Mouse (Mus musculus): ENCODE results near the gene Lin28b.

- no peak for TF ChIP-seq EP300 (IDR thresholded peaks at IDR 0.05; ENCODE audit: insufficient read depth, low read depth, low read length)
- TF ChIP-seq CTCF (IDR thresholded peaks at IDR 0.05; ENCODE audit: low read depth, low read length), result no peak
Observed at GRCm38 (mm10) chr10:45483210-45483609, 3.0 kb downstream of the Lin28b start.

Data from ES-Bruce4 (cell line).